Mouse (Mus musculus): Measurements from ENCODE around the gene Lamb1.

DNA sequence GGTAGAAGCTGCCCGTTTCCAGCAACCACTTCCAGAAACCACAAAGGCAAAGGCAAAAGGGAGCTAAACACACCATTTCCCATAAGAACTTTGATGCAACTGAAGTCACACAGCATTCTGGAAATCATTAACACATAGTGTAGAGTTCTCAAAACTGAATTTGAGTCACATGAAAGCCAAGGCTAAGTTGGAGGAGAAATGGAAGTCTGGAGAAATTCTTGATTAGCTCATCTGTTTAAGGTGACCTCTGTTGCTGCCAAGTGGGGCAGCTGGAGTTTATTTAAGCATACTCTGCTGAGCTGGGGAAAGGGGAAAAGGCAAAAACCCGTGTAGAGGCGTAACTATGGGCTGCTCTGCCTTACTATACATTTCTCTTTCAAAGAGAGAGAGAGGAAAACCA lies 46.3 kb upstream of the Lamb1 start:
- TF ChIP-seq CTCF (IDR thresholded peaks at IDR 0.05; ENCODE audit: low read depth, low read length) (no peak), POLR2A (IDR thresholded peaks at IDR 0.05; ENCODE audit: extremely low read depth, insufficient read depth, low read length) (no peak)
